Mouse (Mus musculus) spleen, embryonic (tissue): ENCODE data around the gene Chsy1.

Experiments used
- CTCF ChIA-PET: fragments of 350-600 bp; sonication (Branson Sonifier 250); formaldehyde crosslinking; loops from one replicate; lab custom pipeline; 2022; lab: Charles Lee

The Chsy1 gene

DNA sequence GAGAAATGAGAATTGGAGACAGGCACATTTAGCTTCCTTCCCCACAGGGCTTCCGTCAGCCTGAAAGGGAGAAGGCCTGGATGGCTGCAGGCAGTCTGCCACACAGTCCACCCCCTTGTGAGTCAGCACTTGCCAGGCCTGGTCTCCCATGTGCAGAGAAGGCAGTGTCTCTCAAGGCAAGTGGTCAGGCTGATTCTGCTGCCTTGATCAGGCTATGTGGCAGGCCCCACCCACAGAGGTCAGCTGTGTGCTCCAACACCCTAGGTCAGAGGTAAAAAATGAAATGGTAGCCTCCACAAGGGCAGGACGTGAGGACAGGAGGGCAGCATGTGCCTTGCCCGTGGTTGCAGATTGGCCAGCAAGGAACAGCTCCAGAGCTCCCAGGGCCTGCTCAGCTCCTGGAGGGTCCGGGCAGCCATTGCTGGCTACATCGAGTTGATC lies 90.1 kb downstream of the Chsy1 start:
- CTCF ChIA-PET, result interaction anchor here (0.7 kb wide), 1 partner anchor 72 kb away, joined by 31 read pairs; no protein-coding TSS in a partner anchor

DNA sequence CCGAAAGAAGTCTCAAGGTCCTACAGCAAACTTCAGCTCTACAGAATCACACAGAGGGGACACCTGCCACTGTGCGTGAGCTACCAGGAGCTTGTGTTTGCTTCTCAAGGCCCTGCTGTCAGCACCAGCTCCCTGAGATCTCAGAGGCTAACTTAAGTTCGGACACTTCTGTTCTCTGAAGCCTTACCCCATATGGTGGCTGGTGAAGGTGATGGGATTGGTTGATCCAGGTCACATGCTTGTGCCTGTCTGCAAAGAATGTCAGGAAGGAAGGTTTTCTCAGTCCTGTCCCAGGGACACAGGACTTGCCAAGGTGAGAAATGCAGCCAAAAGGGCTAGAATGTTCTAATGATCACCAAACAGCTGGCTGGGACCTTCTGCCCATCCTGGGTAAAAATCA lies 91.1 kb downstream of the Chsy1 start:
- CTCF ChIA-PET, result no interaction called here

DNA sequence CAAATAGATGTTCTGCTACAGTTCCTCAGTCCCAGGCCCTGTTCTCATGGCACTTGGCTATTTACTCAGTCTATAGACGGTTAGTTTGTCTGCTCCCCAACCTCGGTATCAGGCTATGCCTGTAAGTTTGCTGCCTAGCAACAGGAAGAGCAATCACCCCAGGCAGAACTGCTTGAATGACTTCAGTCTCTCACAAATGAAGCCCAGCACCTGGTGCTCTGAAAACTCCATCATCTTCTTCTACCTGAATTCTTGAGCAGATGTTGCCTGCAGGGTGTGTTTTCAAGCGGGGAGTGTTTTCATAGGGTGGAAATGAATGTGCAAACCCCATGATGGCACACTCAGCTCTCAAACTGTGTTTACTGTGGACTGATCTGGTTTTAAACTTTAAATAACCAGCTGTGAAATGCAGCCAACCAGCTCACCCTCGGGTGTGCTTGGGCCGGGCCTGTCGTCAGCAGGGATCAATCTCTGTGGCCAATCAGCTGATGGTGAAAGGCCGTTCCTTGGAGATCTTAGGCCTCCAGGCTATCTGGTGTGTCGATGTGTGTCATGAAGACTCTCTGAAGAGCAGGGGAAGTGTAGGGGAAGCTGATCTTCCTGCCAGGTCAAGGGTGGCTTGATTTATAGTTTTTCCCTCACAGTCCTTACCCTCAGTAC lies 91.6 kb downstream of the Chsy1 start:
- CTCF ChIA-PET, result no interaction called here

DNA sequence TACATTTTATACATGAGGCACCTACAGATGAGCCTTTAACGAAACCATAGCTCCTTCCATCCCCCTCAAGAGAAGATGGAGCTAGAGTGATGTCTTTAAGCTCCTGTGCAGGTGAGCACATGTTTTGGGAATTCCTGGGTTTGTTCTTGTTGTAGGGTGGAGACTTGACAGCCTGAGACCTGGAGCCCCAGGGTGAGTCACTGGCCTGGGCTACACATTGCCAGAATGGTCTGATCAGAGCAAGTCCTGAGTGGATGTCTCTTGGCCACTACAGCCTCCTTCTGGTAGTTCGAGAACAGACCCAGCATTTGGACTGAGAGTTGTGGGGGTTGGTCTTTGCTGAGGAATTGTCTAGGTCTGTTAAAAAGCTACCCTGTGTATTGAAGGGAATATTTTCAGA lies 92.3 kb downstream of the Chsy1 start:
- CTCF ChIA-PET, result no interaction called here

DNA sequence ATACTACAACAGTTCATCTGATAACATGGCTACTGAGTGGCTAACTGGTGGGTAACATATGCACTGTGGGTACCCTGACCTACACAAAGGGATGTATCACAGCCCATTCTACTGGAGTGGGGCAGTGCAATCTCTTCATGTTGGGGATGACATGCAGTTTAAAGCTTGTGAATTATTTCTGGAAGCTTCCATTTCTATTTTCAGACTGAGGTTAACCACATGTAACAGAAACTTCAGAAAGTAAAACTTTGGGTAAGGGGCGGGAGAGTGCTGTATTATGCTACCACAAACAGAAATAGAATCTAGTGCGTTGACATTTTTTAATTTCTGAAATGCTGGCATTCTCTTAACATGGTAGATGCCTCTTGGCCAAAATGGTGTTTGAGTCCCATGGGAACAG lies 100.6 kb downstream of the Chsy1 start:
- CTCF ChIA-PET, result no interaction called here

DNA sequence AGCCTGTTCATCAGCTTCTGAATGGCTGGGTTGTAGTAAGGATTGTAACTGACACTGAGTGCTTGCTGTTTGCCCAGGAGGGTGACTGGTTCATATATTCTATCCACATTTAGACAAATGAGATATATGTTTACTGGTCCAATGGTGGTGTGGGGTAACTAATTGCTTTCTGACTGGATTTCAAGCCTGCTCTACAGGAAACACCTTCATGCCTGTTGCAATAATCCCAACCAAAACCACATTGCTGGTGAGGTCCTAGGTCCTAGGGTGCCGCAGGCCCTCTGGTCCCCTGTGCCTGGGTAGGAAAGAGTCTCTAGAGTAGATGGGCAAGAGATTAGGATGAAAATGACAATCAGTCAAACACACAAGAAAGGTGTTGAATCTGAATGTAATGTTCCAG lies 103.6 kb downstream of the Chsy1 start:
- CTCF ChIA-PET, result interaction anchor here (0.6 kb wide), 1 partner anchor 1796 kb away, joined by 3 read pairs; no protein-coding TSS in a partner anchor

DNA sequence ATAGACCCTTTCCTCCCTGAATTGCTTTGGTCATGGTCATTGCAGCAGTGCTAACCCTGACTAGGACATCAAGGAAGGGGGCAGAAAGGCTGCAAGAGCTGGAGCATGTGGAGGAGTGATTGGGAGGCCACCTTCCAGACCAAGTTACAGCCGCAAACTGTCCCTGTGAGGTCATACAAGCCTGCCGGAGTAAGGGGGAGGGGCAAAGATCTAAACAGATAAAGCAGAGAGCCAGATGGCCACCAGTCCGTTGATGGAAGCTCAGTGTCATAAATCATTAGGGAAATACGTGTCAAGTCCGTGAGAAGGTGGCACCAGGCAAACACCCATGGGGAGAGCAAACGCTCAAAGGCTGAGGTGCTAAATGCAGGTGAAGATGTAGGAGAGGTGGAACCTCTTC lies 105.2 kb downstream of the Chsy1 start:
- CTCF ChIA-PET, result interaction anchor here (0.5 to 0.8 kb wide), 2 partner anchors 20 to 70 kb away, joined by 4 to 7 read pairs; no protein-coding TSS in a partner anchor

DNA sequence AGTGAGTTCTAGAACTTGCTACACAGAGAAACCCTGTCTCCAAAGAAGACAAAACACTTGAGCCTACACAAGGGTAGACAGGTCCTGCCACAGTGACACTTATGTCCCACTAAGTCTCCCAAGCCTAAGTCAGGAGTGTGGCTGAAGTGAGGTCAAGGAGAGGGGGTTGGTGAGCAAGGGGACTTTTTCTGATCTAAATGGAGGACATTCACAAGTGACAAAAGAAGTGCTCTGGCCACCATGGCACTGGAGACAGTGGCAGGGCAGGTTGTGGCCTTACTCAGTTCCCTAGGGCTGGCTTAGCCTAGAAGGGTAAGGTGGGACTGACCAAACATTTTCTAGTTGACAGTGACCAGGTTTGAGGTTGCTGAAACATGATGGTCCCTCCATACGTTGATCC lies 106.6 kb downstream of the Chsy1 start:
- CTCF ChIA-PET, result no interaction called here

DNA sequence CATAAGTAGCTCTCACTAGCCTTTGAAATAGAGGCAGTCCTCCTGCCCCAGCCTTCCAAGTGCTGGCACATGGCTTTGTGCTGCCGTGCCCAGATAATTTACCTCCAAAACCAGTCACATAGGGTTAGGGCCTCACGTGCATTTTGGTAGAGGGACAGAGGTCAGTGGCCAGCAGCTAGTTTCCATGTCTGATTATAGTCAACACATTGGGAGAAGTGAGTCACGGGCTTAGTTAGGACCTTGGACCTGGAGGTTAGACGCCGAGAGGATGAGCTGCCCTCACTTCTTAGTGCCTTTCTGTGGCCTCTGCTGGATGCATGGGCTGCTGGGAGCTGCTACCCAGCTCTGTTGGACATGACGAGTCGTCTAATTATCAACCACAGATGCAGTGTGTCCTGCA lies 107.7 kb downstream of the Chsy1 start:
- CTCF ChIA-PET, result interaction anchor here (0.6 kb wide), 1 partner anchor 73 kb away, joined by 3 read pairs; no protein-coding TSS in a partner anchor

DNA sequence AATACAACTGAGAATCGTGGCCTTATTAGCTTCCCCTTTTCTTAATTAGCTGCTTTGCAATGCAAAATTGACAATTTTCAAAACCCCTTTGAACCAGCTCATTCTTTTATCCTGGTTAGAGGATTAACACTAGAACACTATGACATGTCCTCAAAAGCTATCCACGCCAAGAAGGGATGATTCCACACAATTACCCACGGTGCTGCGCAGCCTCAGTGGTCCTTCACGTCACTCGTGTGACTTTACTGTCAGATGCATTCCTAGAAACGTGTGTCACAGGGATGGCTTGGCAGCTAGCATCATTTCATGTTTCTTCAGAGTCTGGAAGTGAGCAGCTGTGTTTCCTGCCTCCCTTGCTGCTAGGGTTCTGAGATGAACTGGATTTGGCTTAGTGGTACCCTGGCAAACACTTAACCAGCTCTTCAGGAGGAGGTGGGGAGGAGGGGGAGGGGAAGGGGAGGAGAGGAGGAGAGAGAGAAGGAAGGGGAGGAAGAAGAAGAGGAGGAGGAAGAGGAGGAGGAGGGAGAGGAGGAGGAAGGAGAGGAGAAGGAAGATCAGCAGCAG lies 108.3 kb downstream of the Chsy1 start:
- CTCF ChIA-PET, result interaction anchor here (0.6 kb wide), 1 partner anchor 33 kb away, joined by 3 read pairs; no protein-coding TSS in a partner anchor

DNA sequence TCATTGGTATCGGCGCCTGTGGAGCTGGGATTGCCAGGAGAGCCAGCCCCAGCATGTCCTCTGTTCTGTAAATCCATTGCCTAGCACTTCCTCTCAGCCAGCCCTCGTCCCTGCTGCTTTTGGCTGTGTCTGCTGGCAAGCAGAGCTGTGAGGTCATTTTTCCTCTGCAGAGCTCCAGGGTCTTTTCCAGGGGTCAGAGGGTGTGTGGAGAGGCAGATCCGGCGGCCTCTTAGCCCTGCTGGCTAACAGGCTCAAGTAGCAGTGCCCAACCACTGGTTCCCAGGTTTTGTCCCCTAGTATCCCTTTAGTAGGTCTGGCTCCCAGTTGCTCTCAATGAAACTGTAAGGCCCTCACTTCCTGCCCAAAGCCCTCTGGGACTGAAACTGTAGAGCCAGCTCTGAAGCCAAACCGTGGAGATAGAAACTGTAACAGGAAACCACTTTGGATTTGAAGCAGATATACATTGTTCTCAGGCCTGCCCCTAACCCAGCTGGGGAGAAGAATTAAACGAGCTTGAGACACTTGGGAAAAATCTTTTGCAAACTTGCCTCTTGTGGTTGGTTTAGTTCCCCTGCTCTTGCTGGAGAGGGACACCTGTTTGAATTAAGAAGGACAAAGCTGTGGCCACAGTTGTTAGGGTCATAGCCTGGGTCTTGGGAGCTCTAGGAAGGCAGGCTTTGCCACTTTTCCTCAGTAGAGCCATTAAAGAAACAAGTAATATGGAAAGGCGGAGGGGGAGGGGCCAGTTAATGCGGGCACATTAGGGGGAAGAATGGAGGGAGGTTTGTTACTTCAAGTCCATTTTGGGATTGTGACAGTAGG lies 109.1 kb downstream of the Chsy1 start:
- CTCF ChIA-PET, result no interaction called here

DNA sequence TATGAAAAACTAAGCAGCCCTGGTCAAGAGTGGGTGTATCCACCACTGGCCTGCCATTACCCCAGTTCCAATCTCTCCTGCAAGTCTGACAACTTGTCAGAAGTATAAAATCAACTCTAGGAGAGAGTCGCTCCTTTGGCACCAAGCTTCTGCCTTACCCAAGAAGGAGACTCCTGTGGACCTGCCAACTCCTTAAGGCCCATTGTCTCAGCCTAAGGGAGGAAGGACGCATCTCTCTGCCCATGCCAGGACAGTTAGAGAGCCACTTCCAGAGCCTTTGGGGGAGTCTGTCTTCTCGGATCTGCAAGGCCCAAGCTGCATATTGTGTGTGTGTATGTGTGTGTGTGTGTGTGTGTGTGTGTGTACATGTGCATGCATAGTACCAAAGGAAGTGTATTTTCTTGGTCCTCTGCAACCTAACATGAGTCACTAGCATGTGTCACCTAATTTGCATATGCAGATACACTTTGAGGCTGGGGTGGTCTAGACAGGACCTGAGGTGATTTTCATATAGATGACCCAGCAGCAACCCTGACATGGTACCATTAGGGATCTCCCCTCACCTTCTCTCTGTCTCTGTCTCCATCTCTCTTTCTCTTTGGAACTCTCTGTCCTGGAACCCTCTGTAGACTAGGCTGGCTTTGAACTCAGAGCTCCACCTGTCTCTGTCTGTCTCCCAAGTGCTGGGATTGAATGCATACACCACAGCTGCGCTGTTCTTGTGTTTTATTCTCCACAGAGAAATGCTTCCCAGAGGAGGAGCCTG lies 109.9 kb downstream of the Chsy1 start:
- CTCF ChIA-PET, result no interaction called here

DNA sequence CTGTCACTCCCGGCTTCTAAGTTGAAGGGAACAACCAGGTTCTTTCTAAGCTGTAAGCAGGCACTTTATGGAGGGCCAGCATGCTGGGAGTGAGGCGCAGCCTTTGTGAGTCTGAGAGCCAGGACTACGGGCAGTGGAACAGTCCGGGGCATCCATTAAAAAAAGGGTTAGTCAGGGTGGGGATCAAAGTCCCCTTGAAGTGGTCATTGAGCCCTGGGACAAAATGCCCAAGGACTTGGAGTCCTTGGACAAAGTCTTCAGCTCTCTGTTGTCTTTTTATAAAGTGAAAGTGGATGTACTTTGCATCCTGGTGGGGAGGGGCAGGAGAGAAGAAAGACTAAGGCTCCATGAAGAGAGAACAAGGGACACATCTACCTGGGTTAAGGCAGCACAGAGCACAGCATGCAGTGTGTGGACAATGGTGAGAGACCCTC lies 110.5 kb downstream of the Chsy1 start:
- CTCF ChIA-PET, result no interaction called here

DNA sequence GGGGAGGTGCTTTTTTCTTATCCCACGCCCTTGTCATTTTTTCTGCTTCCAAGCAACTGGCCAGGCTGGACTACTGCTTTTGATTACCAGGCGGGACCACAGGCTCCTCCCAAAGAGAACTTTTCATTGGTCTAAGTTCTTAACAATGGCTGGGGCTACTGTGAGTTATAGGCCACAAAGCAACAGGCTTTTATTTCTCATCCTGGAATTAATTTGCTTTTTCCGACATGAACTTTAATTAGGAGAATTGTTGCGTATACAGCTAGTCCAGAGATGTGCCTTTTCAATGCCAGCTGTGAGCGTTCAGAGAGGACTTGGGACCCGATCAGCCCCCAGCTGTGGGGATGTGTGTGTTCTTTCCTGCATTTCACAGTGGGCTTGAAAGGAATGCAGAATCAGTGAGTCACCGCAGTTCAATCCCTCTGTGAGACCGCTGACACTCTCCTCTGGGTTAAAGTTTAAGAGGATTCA lies 113.3 kb downstream of the Chsy1 start:
- CTCF ChIA-PET, result no interaction called here
